Mouse (Mus musculus) hematopoietic stem cell, adult 5-6 weeks (primary cell): Measurements from ENCODE around the gene Rab5a. TPM values are rescaled to one million over a fixed set of nuclear protein-coding genes. Genes with fewer than 3 reads are reported as not detected.
"Not testable (repeated sequence)": the region's sequence is repeated elsewhere in the genome, so short reads cannot be mapped to it uniquely, and the experiment has no call there.

ENCODE experiments used
- ATAC-seq, 2 experiments: fragments of 125-278 bp in 1 of 2; replicated peaks in 1 of 2; 2 replicates each; pipeline ENCODE4 v1.8.0; 2016 to 2017; ENCODE audit warnings: inconsistent platforms in 2 of 2, mild to moderate bottlenecking in 2 of 2, moderate number of reproducible peaks in 2 of 2, low read depth in 1 of 2, moderate TSS enrichment in 1 of 2; ENCODE audit not compliant: low FRiP score in 2 of 2, poor library complexity in 2 of 2, severe bottlenecking in 2 of 2, insufficient read depth in 1 of 2, low TSS enrichment in 1 of 2
- total RNA-seq: library from RNA; stranded (forward); fragments of 172-1452, 232-1000 nt; gene quantifications from 2 replicates; pipeline ENCODE4 v1.2.3, GENCODE M21; 2017

Gene Rab5a
- total RNA-seq, 1 experiment from 2014 or later: 74.4 TPM

GRCm38 (mm10) chr17:53528034-53528433, 49.0 kb downstream of the Rab5a start:
- ATAC-seq: no peak

- ATAC-seq: no peak
Observed at GRCm38 (mm10) chr17:53531160-53531559, 52.1 kb downstream of the Rab5a start.

- ATAC-seq: peak in 1 of 2 experiments; percentile 17; a peak in 1 of 4 replicates
Observed at GRCm38 (mm10) chr17:53532425-53532824, 53.4 kb downstream of the Rab5a start.

GRCm38 (mm10) chr17:53539351-53539750, 60.3 kb downstream of the Rab5a start, which contains the start of gene Pp2d1:
Pp2d1 (minus strand) TSS chr17:53539451.
- ATAC-seq: not testable (repeated sequence)

GRCm38 (mm10) chr17:53542536-53542935, 63.5 kb downstream of the Rab5a start:
- no peak for ATAC-seq

- ATAC-seq: no peak
Observed at GRCm38 (mm10) chr17:53543591-53544324, 64.7 kb downstream of the Rab5a start.

- no peak for ATAC-seq
Observed at GRCm38 (mm10) chr17:53551306-53552299, 72.6 kb downstream of the Rab5a start.

- peak in 1 of 2 experiments; percentile 85; a peak in 2 of 4 replicates for ATAC-seq
Observed at GRCm38 (mm10) chr17:53554088-53554487, 75.1 kb downstream of the Rab5a start.

- no peak for ATAC-seq
Observed at GRCm38 (mm10) chr17:53554813-53555212, 75.8 kb downstream of the Rab5a start.

Other genes starting within 250 kb of the Rab5a start
- not detected in 2 replicates for gene Efhb, start 15.9 kb upstream of the Rab5a start, total RNA-seq
- gene Pp2d1, start 60.2 kb downstream of the Rab5a start, total RNA-seq: 0.31 TPM in 1 of 2 replicates, not detected in the other
- 48.7 and 97.4 TPM in 2 replicates for gene Kat2b, start 87.6 kb downstream of the Rab5a start, total RNA-seq
- 27.9 and 103 TPM in 2 replicates for gene Sgo1, start 210.1 kb downstream of the Rab5a start, total RNA-seq